Mouse (Mus musculus) thymus, adult 2 months (tissue): ENCODE measurements around the gene Mfn1.

Source experiments
- CTCF ChIP-seq: fragments of 200-500 bp; IDR thresholded peaks from 2 replicates; pipeline ENCODE4 v1.5.1; 2012; ENCODE audit warnings: mild to moderate bottlenecking, control low read depth, low read length, moderate library complexity, borderline replicate concordance; ENCODE audit not compliant: control insufficient read depth, poor library complexity, insufficient read depth; ENCODE audit errors: extremely low read depth
- POLR2A ChIP-seq: fragments of 200-500 bp; IDR thresholded peaks from 2 replicates; pipeline ENCODE4 v1.6.1; 2012; ENCODE audit warnings: mild to moderate bottlenecking, low read length, control low read depth, moderate library complexity; ENCODE audit not compliant: control insufficient read depth, poor library complexity, insufficient read depth; ENCODE audit errors: extremely low read depth

- TF ChIP-seq POLR2A (no peak), CTCF (no peak)
Measured at GRCm38 (mm10) chr3:32611606-32612170, 82.4 kb downstream of the Mfn1 start.
